Mouse (Mus musculus): ENCODE results near the gene Ly6g6c.
"Not testable (repeated sequence)": the region's sequence is repeated elsewhere in the genome, so short reads cannot be mapped to it uniquely, and the experiment has no call there.

The Ly6g6c gene

GRCm38 (mm10) chr17:35031880-35032279 is 33.3 kb upstream of the Ly6g6c start:
- DNase-seq (ENCODE audit: low read depth) = no peak

DNA sequence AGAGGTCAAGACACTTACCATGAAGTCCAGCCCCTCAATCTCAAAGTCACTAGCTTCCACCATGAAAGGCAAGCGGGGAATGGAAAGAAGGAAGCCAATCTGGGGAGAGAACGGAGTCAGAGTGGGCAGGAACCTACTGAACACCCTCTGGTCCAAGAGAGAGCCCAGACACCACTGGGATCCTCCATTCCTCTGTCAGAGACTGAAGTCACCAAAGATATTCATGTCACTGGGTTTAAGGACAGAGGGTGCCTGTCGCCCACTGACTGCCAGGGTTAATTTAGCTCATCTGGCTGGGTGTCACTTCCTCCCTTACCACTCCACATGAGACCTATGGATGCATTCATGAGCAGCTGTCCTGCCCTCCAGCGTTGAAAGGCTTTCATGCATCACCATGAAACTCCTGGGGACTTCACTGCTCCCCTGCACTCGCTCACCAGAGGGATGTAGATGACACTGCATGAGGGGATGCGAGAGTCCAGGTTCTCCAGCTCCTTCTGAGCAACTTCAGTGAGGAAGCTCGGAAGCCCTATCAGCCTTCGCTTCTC is 32.8 kb upstream of the Ly6g6c start:
- DNase-seq (ENCODE audit: low read depth) = no peak

DNA sequence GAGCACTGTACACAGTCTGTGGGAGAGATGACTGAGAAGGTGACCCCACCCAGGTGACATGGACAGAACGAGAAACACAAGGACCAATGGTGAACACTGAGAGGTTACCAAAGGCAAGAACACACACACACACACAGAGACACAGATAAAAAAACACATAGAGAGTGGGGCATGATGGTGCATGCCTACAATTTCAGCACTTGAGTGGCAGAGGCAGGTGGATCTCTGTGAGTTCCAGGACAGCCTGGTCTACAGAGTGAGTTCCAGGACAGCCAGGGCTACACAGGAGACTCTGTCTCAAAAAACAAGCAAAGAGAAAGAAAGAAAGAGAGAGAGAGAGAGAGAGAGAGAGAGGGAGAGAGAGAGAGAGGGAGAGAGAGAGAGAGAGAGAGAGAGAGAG is 31.5 kb upstream of the Ly6g6c start:
- not testable (repeated sequence) for DNase-seq (ENCODE audit: low read depth)

GRCm38 (mm10) chr17:35034896-35035295 is 30.3 kb upstream of the Ly6g6c start:
- DNase-seq (ENCODE audit: low read depth) = peak; percentile 57

DNA sequence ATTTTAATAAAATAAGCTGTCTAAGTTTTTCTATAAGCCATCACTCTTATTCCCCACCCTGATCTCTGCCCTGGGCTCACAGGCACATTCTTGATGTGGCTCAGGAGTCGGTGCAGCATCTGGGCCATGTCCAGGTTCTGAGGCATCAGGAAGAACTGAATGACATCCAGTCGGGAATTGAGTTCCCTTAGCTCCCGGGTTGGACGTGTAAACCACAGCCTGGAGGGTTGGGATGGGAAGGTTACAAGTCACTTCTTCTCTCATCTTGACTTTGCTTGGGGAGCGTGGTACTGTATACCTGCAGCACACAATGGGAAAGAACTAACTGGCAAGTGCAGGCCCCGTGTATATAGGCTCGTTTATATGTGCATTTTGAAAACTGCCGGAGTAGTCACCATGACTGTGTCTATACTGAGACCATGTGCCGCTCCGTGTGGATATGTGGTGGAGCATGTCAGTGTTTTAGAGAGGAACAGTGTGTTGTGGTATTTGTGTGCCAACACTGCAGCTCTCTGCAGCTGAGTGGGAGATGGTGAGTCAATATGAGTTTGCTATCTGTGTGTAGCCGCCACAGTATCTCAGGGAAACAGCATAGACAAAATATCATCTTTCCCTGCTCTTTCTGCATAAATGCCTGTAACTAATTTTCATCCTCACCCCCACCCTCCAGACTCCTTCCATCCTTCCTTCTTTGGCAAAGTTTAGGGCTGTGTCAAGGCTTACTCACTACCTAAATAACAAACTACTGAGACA is 25.9 kb upstream of the Ly6g6c start:
- DNase-seq (ENCODE audit: low read depth) = peak; percentile 65

DNA sequence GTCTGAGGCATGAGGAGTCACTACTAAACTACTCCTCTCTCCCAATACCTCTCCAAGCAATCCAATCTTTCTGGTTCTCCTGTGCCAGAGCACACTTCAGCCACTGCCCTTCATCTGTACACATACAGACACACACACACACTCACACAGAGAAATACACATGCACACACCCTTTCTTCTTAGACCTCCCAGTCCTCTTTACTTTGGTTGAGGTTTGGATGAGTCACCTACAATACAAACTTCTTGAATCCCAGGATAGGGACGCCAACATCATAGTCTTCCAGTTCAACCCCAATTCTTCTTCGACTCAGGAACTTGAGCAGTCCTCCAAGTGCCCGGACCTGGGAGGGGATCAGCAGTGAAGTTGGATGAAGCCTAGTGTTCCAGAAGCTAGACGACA is 21.4 kb upstream of the Ly6g6c start:
- peak; percentile 51 for DNase-seq (ENCODE audit: low read depth)

DNA sequence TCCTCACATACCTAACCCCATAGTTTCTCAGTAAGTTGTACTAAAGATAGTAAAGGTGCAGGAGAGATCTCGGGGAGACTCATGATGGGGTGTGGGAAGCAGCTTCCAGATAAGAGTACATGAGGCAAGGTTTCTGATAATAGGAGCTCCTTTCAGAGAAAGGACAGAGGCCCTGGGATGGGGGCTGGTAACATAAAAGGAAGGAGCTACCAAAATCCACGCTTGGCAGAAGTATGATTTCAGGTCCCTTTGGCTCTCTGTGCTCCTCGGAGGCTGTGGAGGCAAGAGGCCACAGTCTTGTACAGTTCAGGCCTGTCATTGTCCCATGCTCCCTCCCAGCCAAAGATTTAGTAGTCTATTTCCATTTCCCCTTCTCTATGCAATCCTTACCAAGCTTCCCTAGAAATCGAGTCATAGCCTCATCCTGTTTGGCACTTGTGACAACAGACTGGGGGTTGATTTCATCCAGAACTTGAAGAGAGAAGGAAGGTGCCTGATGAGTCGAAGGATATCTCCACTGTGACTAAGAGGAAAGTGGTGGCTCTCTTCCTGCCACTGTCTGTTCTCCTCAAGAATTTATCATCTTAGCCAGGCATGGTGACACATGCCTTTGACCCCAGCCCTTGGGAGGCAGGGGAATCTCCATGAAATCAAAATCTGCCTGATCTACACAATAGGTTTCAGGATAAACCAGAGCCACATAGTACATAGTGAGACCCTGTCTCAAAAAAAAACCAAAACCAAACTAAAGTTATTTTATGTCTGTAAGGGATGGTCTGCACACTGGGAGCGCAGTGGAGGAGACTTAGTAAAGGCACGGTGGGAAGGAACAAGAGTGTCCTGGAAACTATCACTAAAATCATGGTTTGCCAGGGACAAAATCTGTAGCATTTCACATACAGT is 20.0 kb upstream of the Ly6g6c start:
- DNase-seq (ENCODE audit: low read depth) = peak; percentile 82

GRCm38 (mm10) chr17:35045807-35046680 is 19.1 kb upstream of the Ly6g6c start:
- peak; percentile 58 for DNase-seq (ENCODE audit: low read depth)

GRCm38 (mm10) chr17:35046681-35047455 is 18.3 kb upstream of the Ly6g6c start, which contains the start of gene Msh5:
Gene Msh5, minus strand, starts transcription at chr17:35046745.
- peak; percentile 100 for DNase-seq (ENCODE audit: low read depth)

- DNase-seq (ENCODE audit: low read depth) = peak; percentile 74
Observed at GRCm38 (mm10) chr17:35047688-35048087, 17.5 kb upstream of the Ly6g6c start.

GRCm38 (mm10) chr17:35048149-35048931 is 16.8 kb upstream of the Ly6g6c start:
- peak; percentile 94 for DNase-seq (ENCODE audit: low read depth)

- DNase-seq (ENCODE audit: low read depth) = peak; percentile 59
Observed at GRCm38 (mm10) chr17:35048932-35049440, 16.2 kb upstream of the Ly6g6c start.

- DNase-seq (ENCODE audit: low read depth) = peak; percentile 92
Observed at GRCm38 (mm10) chr17:35049561-35050016, 15.6 kb upstream of the Ly6g6c start, which contains the start of gene Clic1. Gene Clic1, plus strand, starts transcription at chr17:35049966.

DNA sequence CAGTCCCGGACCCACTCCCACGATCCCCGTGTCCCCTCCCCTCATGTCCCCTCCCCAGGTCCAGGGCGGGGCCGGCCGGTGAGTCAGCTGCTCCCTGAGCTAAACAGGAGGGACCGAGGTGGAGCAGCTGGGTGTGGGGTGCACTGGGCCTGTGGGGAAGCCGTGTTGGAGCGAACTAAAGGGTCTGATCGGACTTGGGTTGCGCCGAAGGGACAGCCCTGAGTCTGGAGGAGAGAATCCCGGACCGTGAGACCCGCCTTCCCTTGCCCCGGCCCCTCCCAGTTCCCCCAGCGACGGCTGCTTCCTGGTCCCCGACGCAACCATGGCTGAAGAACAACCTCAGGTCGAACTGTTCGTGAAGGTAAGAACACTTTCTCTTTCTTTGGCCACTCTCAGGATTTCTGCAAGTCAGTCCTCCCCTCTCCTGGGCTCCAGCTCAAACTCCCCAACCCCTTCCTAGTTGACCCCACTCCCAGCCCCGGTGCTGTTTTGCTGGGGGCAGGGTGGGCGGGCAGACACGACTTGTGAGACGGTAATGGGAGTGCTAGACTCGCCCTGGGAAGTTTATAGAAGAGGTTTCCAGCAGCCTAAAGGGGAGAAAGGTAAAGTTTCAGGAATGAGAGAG is 14.9 kb upstream of the Ly6g6c start:
- peak; percentile 88 for DNase-seq (ENCODE audit: low read depth)

GRCm38 (mm10) chr17:35051156-35052086 is 13.8 kb upstream of the Ly6g6c start:
- DNase-seq (ENCODE audit: low read depth) = peak; percentile 98

- no peak for DNase-seq (ENCODE audit: low read depth)
Observed at GRCm38 (mm10) chr17:35052271-35052798, 12.9 kb upstream of the Ly6g6c start.

GRCm38 (mm10) chr17:35055691-35056495 is 9.3 kb upstream of the Ly6g6c start:
- DNase-seq (ENCODE audit: low read depth) = no peak
